In genomic region chr6:89047629-89048332, GRCm38 (mm10) we compare ENCODE assay signal across 12 mouse cellular contexts.
A peak's percentile ranks its signal among the peaks of the same experiment; 100 is the strongest.
DNase-seq lines count a peak whose midpoint lies in the region; ATAC-seq and TF ChIP-seq lines count a peak whose summit lies in the region.
"Had no signal": no experiment of that assay in that cellular context is flagged by ENCODE, and none has a peak within 500 bp of the region (broad histone marks: within the 10 kb centered on the region; RNA-seq: fewer than 3 reads in every experiment).

No protein-coding gene starts in this region.

- peak; percentile 18; the same call in 1 of the 2 replicates for TF ChIP-seq CTCF in brain, embryonic 14.5 days (IDR thresholded peaks at IDR 0.05; ENCODE audit: borderline replicate concordance, extremely low read depth, insufficient read depth, insufficient read length)

- DNase-seq in layer of hippocampus, adult 11-12 months (ENCODE audit: low spot score) = peak; percentile 20
- no peak for DNase-seq in layer of hippocampus, postnatal 10 days (ENCODE audit: low spot score in 2 of 2)
- peak; percentile 35 for DNase-seq in thymus, postnatal 0 days (ENCODE audit: low spot score)
- no peak for DNase-seq in thymus, postnatal 25 days
- DNase-seq in brain, embryonic 14.5 days (ENCODE audit: low read depth) = peak; percentile 40
- peak; percentile 36 to 40 for DNase-seq in right cerebral cortex, postnatal 36 days (ENCODE audit: low spot score in 2 of 2)
- DNase-seq: adrenal gland, postnatal 36 days; cerebellum, adult 11 months; heart, adult 2 months; kidney, adult 9 months; liver, postnatal 0 days had no signal

- ATAC-seq in activated CD4-positive, CD25-positive, alpha-beta regulatory T cell, adult 4 months = no peak
- ATAC-seq: liver, postnatal 0 days had no signal

- TF ChIP-seq POLR2A in brain, embryonic 14.5 days (IDR thresholded peaks at IDR 0.05; ENCODE audit: borderline replicate concordance, extremely low read depth, insufficient read depth, insufficient read length, poor library complexity, severe bottlenecking) = no peak

Comparison
In these comparisons a context has a peak if more than half of its experiments do, and no peak if none do; other contexts are left out.
1. DNase-seq: peak in layer of hippocampus, adult 11-12 months (single experiment), thymus, postnatal 0 days (single experiment), brain, embryonic 14.5 days (single experiment) and right cerebral cortex, postnatal 36 days (2 of 2); none in layer of hippocampus, postnatal 10 days (0 of 2) and thymus, postnatal 25 days (single experiment).